Mouse (Mus musculus) spleen, embryonic (tissue): ENCODE measurements around the gene Pdlim7.

Experiments
- CTCF ChIA-PET: fragments of 350-600 bp; sonication (Branson Sonifier 250); formaldehyde crosslinking; loops from one replicate; lab custom pipeline; 2022; lab: Charles Lee

Pdlim7 gene

GRCm38 (mm10) chr13:55468851-55469560 is 44.5 kb downstream of the Pdlim7 start:
- CTCF ChIA-PET: interaction anchor here (1.0 to 1.7 kb wide), 3 partner anchors 8 to 51 kb away, joined by 3 to 6 read pairs (median 3); no protein-coding TSS in a partner anchor

GRCm38 (mm10) chr13:55465830-55466440 is 47.5 kb downstream of the Pdlim7 start:
- CTCF ChIA-PET: interaction anchor here (0.9 to 2.3 kb wide), 3 partner anchors 15 to 63 kb away, joined by 3 to 6 read pairs (median 3); partner anchors contain the start of gene Dok3

DNA sequence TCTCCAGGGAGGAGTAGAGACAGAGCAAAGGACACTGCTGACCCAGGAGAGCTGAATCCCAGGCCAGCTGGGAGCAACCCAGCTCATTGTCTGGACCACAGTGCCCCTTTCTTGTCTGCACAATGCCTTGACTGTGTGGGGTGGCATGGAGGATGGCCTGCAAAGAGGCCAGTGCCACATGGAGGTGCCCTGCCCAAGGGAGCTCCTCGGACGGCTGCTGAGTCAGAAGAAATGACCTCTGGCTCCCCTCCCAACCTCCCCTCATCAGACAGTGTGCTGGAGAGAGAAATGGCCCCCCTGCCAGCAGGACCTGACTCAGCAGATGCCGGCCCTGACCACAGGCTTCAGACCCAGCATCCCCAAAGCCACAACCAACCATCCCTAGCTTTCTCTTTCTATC is 48.3 kb downstream of the Pdlim7 start:
- CTCF ChIA-PET: interaction anchor here (0.9 to 2.3 kb wide), 4 partner anchors 14 to 47 kb away, joined by 3 to 6 read pairs (median 3); no protein-coding TSS in a partner anchor

DNA sequence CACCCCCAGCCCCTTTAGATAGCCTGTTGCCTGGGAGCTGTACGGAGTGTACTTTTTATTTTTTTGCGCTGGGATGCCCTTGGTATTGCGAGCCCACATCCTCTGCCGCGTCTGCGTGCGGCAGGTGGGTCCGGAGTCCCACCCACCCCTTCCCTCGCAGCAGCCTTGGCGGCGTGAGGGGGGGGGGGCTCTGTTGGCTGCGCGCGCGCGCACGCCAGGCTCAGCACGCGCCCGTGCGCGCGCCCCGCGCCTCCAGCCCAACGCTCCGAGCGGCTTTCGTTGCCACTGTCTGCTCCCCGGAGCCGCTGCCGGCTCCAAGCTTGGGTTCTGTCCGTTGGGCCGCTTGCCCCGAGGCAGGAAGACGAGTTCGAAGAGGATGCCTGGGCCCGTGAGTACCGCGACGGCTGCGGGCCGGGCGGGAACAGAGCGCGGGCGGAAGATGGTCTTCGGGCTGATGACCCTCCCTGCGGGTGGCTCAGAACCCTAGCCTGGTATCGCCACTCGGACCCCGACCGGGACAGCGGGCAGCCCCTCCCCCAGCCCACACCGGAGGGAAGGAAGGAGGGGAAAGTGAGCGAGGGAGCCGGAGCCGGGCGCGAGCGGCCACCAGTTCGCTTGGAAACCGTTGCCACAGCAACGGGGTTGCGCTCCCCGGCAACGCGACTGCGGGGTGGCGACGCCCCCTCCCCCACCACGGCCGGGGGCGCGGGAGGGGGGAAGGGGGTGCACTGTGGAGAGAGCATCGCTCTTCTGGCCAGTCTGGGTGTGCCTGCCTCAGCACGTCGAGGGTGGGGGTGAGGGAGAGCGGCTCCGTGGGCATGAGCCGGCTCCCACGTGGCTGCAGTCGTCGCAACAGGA is 49.2 kb downstream of the Pdlim7 start, which contains the start of gene Prr7:
Gene Prr7 (plus strand): TSS at position 241 of the 858 bp plus-strand sequence.
- CTCF ChIA-PET: interaction anchor here (0.5 to 2.3 kb wide), 4 partner anchors 14 to 47 kb away, joined by 3 to 10 read pairs (median 4); no protein-coding TSS in a partner anchor

DNA sequence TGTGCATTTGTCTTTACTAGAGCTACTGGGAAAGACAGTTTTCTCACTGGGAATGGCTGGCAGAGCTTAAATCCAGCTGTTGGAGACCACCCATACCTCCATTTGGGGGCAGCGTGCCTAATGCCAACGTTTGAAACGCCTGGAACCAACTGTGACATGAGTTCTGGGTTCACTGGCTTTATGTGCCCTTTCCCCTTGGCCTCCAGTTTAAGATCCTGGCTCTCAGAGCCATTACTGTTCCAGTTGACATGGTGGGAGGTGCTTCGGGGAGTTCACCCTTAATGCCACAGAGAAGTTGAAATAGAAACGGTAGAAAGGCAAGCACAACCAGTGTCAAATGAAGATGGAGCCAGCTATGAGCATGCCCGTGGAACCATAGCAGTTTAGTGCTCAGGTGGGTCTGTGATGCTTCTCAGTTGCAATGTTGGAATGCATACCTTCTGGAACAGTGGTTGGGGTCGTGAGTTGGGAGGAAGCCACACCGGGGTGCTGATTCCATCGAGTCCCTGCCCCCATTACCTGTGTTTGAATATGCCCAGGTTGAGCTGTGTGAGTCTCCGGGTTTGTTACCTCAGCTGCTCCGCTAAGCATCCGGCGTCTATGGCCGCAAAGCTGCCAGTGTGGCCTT is 50.0 kb downstream of the Pdlim7 start:
- CTCF ChIA-PET: interaction anchor here (0.5 kb wide), 1 partner anchor 15 kb away, joined by 10 read pairs; no protein-coding TSS in a partner anchor

DNA sequence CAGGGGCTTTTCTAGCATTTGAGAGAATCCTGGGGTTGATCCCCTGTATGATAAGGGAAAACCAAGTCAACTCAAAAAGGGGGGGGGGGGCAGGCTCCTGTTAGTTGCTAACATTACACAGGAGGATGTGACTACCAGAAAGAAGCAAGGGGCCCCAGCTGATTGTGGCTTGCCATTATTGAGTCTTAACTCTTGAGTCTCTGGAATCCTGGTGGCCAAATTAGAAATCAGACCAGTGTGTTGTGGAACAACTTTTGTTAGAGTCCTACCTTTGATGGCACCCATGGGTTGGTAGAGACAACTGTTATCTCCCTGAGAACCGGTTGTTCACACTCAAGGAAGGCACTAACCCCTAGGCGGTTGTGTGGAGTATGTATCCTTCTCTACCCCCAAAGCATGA is 50.5 kb downstream of the Pdlim7 start:
- CTCF ChIA-PET: interaction anchor here (0.5 to 1.3 kb wide), 3 partner anchors 15 to 147 kb away, joined by 3 to 5 read pairs (median 3); no protein-coding TSS in a partner anchor

DNA sequence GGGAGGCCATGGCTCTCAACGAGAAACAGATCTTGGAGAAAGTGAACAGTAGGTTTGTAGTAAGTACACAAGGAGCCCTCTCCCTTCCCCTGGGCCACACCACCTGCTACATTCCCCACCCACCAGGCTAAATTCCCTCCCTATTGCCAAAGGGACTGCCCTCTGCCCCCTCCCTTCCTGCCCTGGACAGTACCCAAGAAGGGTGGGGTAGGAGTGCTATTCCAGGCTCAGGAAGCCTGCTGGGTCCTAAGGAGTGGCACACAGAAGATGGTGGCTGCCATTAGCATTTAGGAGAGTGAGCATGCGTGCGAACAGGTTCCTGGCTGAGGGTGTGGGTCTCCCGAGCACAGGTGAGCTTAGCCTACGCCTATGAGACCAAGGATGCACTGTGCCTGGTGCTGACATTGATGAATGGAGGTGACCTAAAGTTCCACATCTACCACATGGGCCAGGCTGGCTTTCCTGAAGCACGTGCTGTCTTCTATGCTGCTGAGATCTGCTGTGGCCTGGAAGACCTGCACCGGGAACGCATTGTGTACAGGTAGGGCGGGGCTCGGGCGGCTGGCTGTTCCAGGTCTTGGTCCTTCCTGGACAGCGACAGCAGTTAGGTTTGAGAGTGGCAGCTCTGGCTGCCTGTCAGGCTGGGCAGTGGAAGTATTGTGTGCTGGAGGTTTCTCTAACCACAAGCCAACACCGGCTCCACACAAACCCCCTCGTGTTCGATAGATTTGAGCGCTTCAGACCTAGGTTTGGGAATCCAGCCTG is 61.5 kb downstream of the Pdlim7 start:
- CTCF ChIA-PET: no interaction called here

DNA sequence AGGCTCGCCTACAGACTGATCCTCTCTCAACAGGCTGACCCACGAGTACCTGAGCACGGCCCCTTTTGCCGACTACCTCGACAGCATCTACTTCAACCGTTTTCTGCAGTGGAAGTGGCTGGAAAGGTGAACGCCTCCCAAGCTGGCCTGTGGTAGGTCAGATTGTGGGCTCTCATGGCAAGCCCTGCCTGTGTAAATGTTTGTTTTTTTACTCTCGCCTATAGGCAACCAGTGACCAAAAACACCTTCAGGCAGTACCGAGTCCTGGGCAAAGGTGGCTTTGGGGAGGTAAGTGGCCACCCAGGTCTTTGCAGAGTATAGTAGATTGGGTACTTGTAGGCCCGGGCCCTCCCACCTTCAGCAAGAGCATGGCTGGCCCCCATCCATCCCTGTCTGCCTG is 62.2 kb downstream of the Pdlim7 start:
- CTCF ChIA-PET: interaction anchor here (0.8 kb wide), 1 partner anchor 29 kb away, joined by 5 read pairs; no protein-coding TSS in a partner anchor

GRCm38 (mm10) chr13:55450511-55450980 is 62.9 kb downstream of the Pdlim7 start:
- CTCF ChIA-PET: interaction anchor here (0.6 to 0.8 kb wide), 2 partner anchors 15 to 28 kb away, joined by 3 to 5 read pairs; no protein-coding TSS in a partner anchor

DNA sequence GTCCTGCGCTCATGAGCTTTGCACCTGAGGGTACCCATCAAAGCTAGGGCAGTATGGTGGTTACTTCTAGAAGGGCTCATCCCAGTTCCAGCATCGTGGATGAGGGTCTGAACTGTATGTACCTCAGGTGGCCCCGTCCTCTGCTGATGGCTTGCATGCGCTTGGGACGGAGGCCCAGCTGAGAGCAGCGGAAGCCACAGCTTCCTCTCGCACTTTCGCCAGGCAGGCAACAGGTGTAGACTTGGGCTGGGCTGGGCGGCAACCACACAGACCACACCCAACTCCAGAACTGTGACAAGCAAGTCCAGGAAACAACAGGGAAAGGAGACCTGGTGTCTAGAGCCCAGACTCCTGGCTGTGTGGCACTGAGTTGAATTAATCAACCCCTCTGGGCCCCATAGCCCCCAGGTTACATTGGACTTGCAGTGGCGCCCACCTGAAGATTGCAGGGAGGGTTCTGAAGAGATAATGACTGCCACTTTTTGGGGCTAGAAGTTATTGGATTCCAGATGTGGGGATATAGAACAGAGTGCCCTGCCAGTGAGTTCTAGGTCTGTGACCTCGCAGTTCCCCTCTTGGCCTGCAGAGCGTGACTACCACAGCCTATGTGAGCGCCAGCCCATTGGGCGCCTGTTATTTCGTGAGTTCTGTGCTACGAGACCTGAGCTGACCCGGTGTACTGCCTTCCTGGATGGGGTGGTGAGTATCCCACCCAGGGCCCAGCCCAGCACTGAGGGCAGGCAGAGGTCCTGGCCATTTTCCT is 63.6 kb downstream of the Pdlim7 start:
- CTCF ChIA-PET: interaction anchor here (1.0 kb wide), 1 partner anchor 18 kb away, joined by 4 read pairs; no protein-coding TSS in a partner anchor

DNA sequence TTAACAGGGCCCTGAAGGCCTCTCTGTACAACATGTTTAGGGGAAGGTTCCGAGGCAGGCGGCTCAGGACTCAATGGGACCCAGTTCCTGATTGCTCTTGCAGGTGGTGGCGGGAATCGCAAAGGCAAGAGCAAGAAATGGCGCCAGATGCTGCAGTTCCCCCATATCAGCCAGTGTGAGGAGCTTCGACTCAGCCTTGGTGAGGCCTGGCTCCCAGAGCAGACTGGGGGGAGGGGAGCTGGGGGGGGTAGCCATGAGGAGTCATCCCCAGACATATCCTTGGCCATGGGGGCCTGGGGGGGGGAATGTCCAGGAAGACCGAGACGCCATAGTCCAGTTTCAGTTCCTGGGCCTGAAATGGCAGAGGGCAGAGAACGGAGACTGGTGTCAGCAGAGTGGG is 64.3 kb downstream of the Pdlim7 start:
- CTCF ChIA-PET: interaction anchor here (1.0 kb wide), 1 partner anchor 18 kb away, joined by 4 read pairs; no protein-coding TSS in a partner anchor

- CTCF ChIA-PET: interaction anchor here (0.6 to 1.5 kb wide), 5 partner anchors 14 to 278 kb away, joined by 3 to 5 read pairs (median 3); partner anchors contain the start of gene F12
Observed at GRCm38 (mm10) chr13:55448131-55448530, 65.3 kb downstream of the Pdlim7 start.

DNA sequence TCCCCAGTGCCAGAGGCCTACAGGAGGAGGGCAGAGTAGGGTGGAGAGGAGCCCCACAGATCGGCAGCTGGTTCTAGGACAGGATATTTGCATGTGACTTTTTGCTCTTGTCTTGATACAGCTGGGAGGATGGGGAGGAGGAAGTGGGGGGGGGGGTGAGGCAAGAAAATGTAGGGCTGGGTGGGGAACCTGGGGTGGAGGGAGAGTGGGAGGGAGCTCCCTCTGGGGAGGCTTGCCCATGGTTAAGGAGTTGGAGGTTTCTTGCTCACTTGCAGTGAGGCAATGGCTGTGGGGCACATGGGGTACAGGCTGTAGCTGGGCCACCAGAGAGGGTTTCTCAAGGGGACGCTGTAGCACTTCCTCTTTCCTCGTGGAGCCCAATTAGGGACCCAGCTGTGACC is 65.9 kb downstream of the Pdlim7 start:
- CTCF ChIA-PET: interaction anchor here (1.5 kb wide), 1 partner anchor 26 kb away, joined by 3 read pairs; no protein-coding TSS in a partner anchor

DNA sequence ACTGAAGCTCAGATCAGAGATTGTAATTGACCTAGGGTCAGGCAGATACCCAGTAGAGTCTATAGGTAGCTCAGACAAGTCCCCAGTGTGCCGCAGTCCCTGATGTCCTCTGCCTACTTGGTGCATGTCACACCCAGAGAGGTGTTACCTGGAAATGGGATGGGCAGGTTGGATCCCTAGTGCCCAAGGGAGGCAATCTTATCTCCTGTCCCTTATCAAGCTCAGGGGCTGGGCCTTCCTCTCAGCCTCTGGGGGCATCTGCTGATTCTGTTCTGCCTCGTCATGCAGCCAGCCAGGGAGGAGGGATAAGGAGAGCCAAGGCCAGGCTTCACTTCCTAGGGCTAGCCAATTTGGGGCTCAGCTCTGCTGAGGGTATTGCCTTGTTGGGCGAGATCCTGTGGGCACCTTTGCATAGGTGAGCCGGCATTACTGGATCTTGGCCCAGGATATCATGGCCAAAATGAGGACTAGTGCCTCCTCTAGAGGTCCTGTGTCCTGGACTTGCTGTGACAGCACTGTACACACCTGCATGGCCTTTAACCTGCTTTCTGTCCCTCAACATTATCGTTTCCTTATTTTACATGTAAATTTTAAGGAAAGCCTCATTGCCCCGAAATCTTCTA is 66.9 kb downstream of the Pdlim7 start:
- CTCF ChIA-PET: interaction anchor here (0.6 to 1.4 kb wide), 3 partner anchors 15 to 45 kb away, joined by 3 to 7 read pairs (median 5); no protein-coding TSS in a partner anchor
